Mouse (Mus musculus): ENCODE data around the gene Olfr980. TPM values are rescaled to one million over a fixed set of nuclear protein-coding genes. Genes with fewer than 3 reads are reported as not detected.
"Not testable (repeated sequence)": the region's sequence is repeated elsewhere in the genome, so short reads cannot be mapped to it uniquely, and the experiment has no call there.

Olfr980 gene
- not detected in 2 replicates for polyA plus RNA-seq (2015; fragmentation: Nextera tagmentation; extraction: Ambion mirVana)

GRCm38 (mm10) chr9:40009482-40009881 is at the start of gene Olfr980:
Olfr980 (minus strand) TSS chr9:40009582.
- no peak within 1 kb of the TSS for H3K27ac ChIP-seq (ENCODE audit: low read length)
- no peak within 1 kb of the TSS for H3K9ac ChIP-seq (ENCODE audit: low read length)
- H3K4me2 ChIP-seq (ENCODE audit: low read depth, low read length): no peak within 1 kb of the TSS
- H3K9me3 ChIP-seq (replicated peaks; ENCODE audit: control insufficient read depth, low read length): no peaks in the 10 kb centered on the region
- 94% methylated on average over 1 of the region's 1 CpGs for WGBS
- no peaks in the 10 kb centered on the region for H3K4me1 ChIP-seq (ENCODE audit: control insufficient read depth, insufficient read depth, low read length)
- ATAC-seq (ENCODE audit: insufficient read depth, low FRiP score): no peak
- no peak within 1 kb of the TSS for H3K4me3 ChIP-seq (replicated peaks; ENCODE audit: low read length)
- H3K27me3 ChIP-seq (ENCODE audit: control insufficient read depth, insufficient read depth, low read length): no peaks in the 10 kb centered on the region
- H3K36me3 ChIP-seq (ENCODE audit: control insufficient read depth, insufficient read depth, low read length): no peaks in the 10 kb centered on the region

- Histone ChIP-seq H3K36me3 (ENCODE audit: control insufficient read depth, insufficient read depth, low read length) (no peaks in the 10 kb centered on the region), H3K9me3 (replicated peaks; ENCODE audit: control insufficient read depth, low read length) (no peaks in the 10 kb centered on the region), H3K9ac (ENCODE audit: low read length) (no peak overlapping the region), H3K4me2 (ENCODE audit: low read depth, low read length) (no peak overlapping the region), H3K4me3 (replicated peaks; ENCODE audit: low read length) (no peak overlapping the region), H3K4me1 (ENCODE audit: control insufficient read depth, insufficient read depth, low read length) (no peaks in the 10 kb centered on the region), H3K27ac (ENCODE audit: low read length) (no peak overlapping the region), H3K27me3 (ENCODE audit: control insufficient read depth, insufficient read depth, low read length) (no peaks in the 10 kb centered on the region)
- WGBS: 90% methylated on average over 19 of the region's 19 CpGs
- ATAC-seq (ENCODE audit: insufficient read depth, low FRiP score): no peak
Measured at GRCm38 (mm10) chr9:40050138-40050537, 40.8 kb upstream of the Olfr980 start.

GRCm38 (mm10) chr9:40021164-40021563 is 11.8 kb upstream of the Olfr980 start, which contains the start of gene Olfr981:
Olfr981 (plus strand) TSS chr9:40021464.
- Histone ChIP-seq H3K9me3 (replicated peaks; ENCODE audit: control insufficient read depth, low read length) (no peaks in the 10 kb centered on the region), H3K27me3 (ENCODE audit: control insufficient read depth, insufficient read depth, low read length) (no peaks in the 10 kb centered on the region), H3K4me1 (ENCODE audit: control insufficient read depth, insufficient read depth, low read length) (no peaks in the 10 kb centered on the region), H3K9ac (ENCODE audit: low read length) (no peak within 1 kb of the TSS), H3K4me2 (ENCODE audit: low read depth, low read length) (no peak within 1 kb of the TSS), H3K36me3 (ENCODE audit: control insufficient read depth, insufficient read depth, low read length) (no peaks in the 10 kb centered on the region), H3K27ac (ENCODE audit: low read length) (no peak within 1 kb of the TSS), H3K4me3 (replicated peaks; ENCODE audit: low read length) (no peak within 1 kb of the TSS)
- ATAC-seq (ENCODE audit: insufficient read depth, low FRiP score): no peak
- WGBS: 64% methylated on average over 2 of the region's 2 CpGs

- Histone ChIP-seq H3K27me3 (ENCODE audit: control insufficient read depth, insufficient read depth, low read length) (no peaks in the 10 kb centered on the region), H3K27ac (ENCODE audit: low read length) (no peak within 1 kb of the TSS), H3K4me1 (ENCODE audit: control insufficient read depth, insufficient read depth, low read length) (no peaks in the 10 kb centered on the region), H3K9ac (ENCODE audit: low read length) (no peak within 1 kb of the TSS), H3K4me3 (replicated peaks; ENCODE audit: low read length) (no peak within 1 kb of the TSS), H3K4me2 (ENCODE audit: low read depth, low read length) (no peak within 1 kb of the TSS), H3K9me3 (replicated peaks; ENCODE audit: control insufficient read depth, low read length) (no peaks in the 10 kb centered on the region), H3K36me3 (ENCODE audit: control insufficient read depth, insufficient read depth, low read length) (no peaks in the 10 kb centered on the region)
- 94% methylated on average over 1 of the region's 1 CpGs for WGBS
- ATAC-seq (ENCODE audit: insufficient read depth, low FRiP score): no peak
Measured at GRCm38 (mm10) chr9:40003365-40003764, 6.0 kb downstream of the Olfr980 start, which contains the start of gene Olfr979. Olfr979 (minus strand) TSS chr9:40003465.

- Histone ChIP-seq H3K27me3 (ENCODE audit: control insufficient read depth, insufficient read depth, low read length) (no peaks in the 10 kb centered on the region), H3K4me3 (replicated peaks; ENCODE audit: low read length) (no peak within 1 kb of the TSS), H3K4me2 (ENCODE audit: low read depth, low read length) (no peak within 1 kb of the TSS), H3K36me3 (ENCODE audit: control insufficient read depth, insufficient read depth, low read length) (no peaks in the 10 kb centered on the region), H3K9me3 (replicated peaks; ENCODE audit: control insufficient read depth, low read length) (no peaks in the 10 kb centered on the region), H3K27ac (ENCODE audit: low read length) (no peak within 1 kb of the TSS), H3K4me1 (ENCODE audit: control insufficient read depth, insufficient read depth, low read length) (no peaks in the 10 kb centered on the region), H3K9ac (ENCODE audit: low read length) (no peak within 1 kb of the TSS)
- WGBS: 85% methylated on average over 2 of the region's 2 CpGs
- no peak for ATAC-seq (ENCODE audit: insufficient read depth, low FRiP score)
Measured at GRCm38 (mm10) chr9:39991813-39992212, 17.6 kb downstream of the Olfr980 start, which contains the start of gene Olfr978. Olfr978 (plus strand) TSS chr9:39992113.

GRCm38 (mm10) chr9:39976581-39977145 is 32.7 kb downstream of the Olfr980 start:
- H3K4me2 ChIP-seq (ENCODE audit: low read depth, low read length); H3K4me1 ChIP-seq (ENCODE audit: control insufficient read depth, insufficient read depth, low read length); ATAC-seq (ENCODE audit: insufficient read depth, low FRiP score); H3K4me3 ChIP-seq (replicated peaks; ENCODE audit: low read length); H3K27ac ChIP-seq (ENCODE audit: low read length); H3K9ac ChIP-seq (ENCODE audit: low read length); H3K36me3 ChIP-seq (ENCODE audit: control insufficient read depth, insufficient read depth, low read length); H3K27me3 ChIP-seq (ENCODE audit: control insufficient read depth, insufficient read depth, low read length); H3K9me3 ChIP-seq (replicated peaks; ENCODE audit: control insufficient read depth, low read length): not testable (repeated sequence)
- WGBS: 80% methylated on average over 1 of the region's 1 CpGs

GRCm38 (mm10) chr9:39961033-39961432 is 48.3 kb downstream of the Olfr980 start, which contains the start of gene Olfr976:
Olfr976 (minus strand) TSS chr9:39961133.
- H3K27me3 ChIP-seq (ENCODE audit: control insufficient read depth, insufficient read depth, low read length); H3K27ac ChIP-seq (ENCODE audit: low read length); H3K4me2 ChIP-seq (ENCODE audit: low read depth, low read length); H3K9me3 ChIP-seq (replicated peaks; ENCODE audit: control insufficient read depth, low read length); H3K4me1 ChIP-seq (ENCODE audit: control insufficient read depth, insufficient read depth, low read length); H3K36me3 ChIP-seq (ENCODE audit: control insufficient read depth, insufficient read depth, low read length); ATAC-seq (ENCODE audit: insufficient read depth, low FRiP score); H3K4me3 ChIP-seq (replicated peaks; ENCODE audit: low read length); H3K9ac ChIP-seq (ENCODE audit: low read length): not testable (repeated sequence)
- WGBS: 77% methylated on average over 6 of the region's 9 CpGs

Other genes with a start within 250 kb of the Olfr980 start
- not detected in 2 replicates for gene Olfr968, start 226.3 kb downstream of the Olfr980 start, polyA plus RNA-seq (2015; fragmentation: Nextera tagmentation; extraction: Ambion mirVana)
- not detected in 2 replicates for gene Olfr969, start 218.6 kb downstream of the Olfr980 start, polyA plus RNA-seq (2015; fragmentation: Nextera tagmentation; extraction: Ambion mirVana)
- not detected in 2 replicates for gene Olfr970, start 200.7 kb downstream of the Olfr980 start, polyA plus RNA-seq (2015; fragmentation: Nextera tagmentation; extraction: Ambion mirVana)
- gene Olfr971, start 172.7 kb downstream of the Olfr980 start, polyA plus RNA-seq (2015; fragmentation: Nextera tagmentation; extraction: Ambion mirVana): not detected in 2 replicates
- gene Olfr972, start 143.2 kb downstream of the Olfr980 start, polyA plus RNA-seq (2015; fragmentation: Nextera tagmentation; extraction: Ambion mirVana): not detected in 2 replicates
- not detected in 2 replicates for gene Olfr229, start 102.2 kb downstream of the Olfr980 start, polyA plus RNA-seq (2015; fragmentation: Nextera tagmentation; extraction: Ambion mirVana)
- not detected in 2 replicates for gene Olfr974, start 72.1 kb downstream of the Olfr980 start, polyA plus RNA-seq (2015; fragmentation: Nextera tagmentation; extraction: Ambion mirVana)
- not detected in 2 replicates for gene Olfr975, start 57.5 kb downstream of the Olfr980 start, polyA plus RNA-seq (2015; fragmentation: Nextera tagmentation; extraction: Ambion mirVana)
- not detected in 2 replicates for gene Olfr976, start 48.4 kb downstream of the Olfr980 start, polyA plus RNA-seq (2015; fragmentation: Nextera tagmentation; extraction: Ambion mirVana)
- not detected in 2 replicates for gene Olfr978, start 17.5 kb downstream of the Olfr980 start, polyA plus RNA-seq (2015; fragmentation: Nextera tagmentation; extraction: Ambion mirVana)
- not detected in 2 replicates for gene Olfr979, start 6.1 kb downstream of the Olfr980 start, polyA plus RNA-seq (2015; fragmentation: Nextera tagmentation; extraction: Ambion mirVana)
- gene Olfr981, start 11.9 kb upstream of the Olfr980 start, polyA plus RNA-seq (2015; fragmentation: Nextera tagmentation; extraction: Ambion mirVana): not detected in 2 replicates
- gene Olfr982, start 64.2 kb upstream of the Olfr980 start, polyA plus RNA-seq (2015; fragmentation: Nextera tagmentation; extraction: Ambion mirVana): not detected in 2 replicates
- not detected in 2 replicates for gene Olfr983, start 84.0 kb upstream of the Olfr980 start, polyA plus RNA-seq (2015; fragmentation: Nextera tagmentation; extraction: Ambion mirVana)
- not detected in 2 replicates for gene Olfr984, start 104.6 kb upstream of the Olfr980 start, polyA plus RNA-seq (2015; fragmentation: Nextera tagmentation; extraction: Ambion mirVana)
- not detected in 2 replicates for gene Olfr985, start 120.6 kb upstream of the Olfr980 start, polyA plus RNA-seq (2015; fragmentation: Nextera tagmentation; extraction: Ambion mirVana)
- gene Tmem225, start 138.5 kb upstream of the Olfr980 start, polyA plus RNA-seq (2015; fragmentation: Nextera tagmentation; extraction: Ambion mirVana): not detected in 2 replicates
- gene Olfr986, start 171.3 kb upstream of the Olfr980 start, polyA plus RNA-seq (2015; fragmentation: Nextera tagmentation; extraction: Ambion mirVana): not detected in 2 replicates
- gene Zfp202, start 182.7 kb upstream of the Olfr980 start, polyA plus RNA-seq (2015; fragmentation: Nextera tagmentation; extraction: Ambion mirVana): 3.3 and 4.5 TPM in 2 replicates

Data from stomach, embryonic 16.5 days (tissue).